Mouse (Mus musculus): ENCODE measurements around the gene Mrpl10.

GRCm38 (mm10) chr11:97017696-97018582, 23.4 kb upstream of the Mrpl10 start:
- TF ChIP-seq POLR2A (IDR thresholded peaks at IDR 0.05; ENCODE audit: borderline replicate concordance, low read depth, low read length) (no peak), CTCF (IDR thresholded peaks at IDR 0.05; ENCODE audit: low read depth, low read length) (no peak)
